Mouse (Mus musculus) CD4-positive helper T cell, adult 2 months (primary cell): ENCODE results near the gene Unk.
A peak's percentile ranks its signal among the peaks of the same experiment; 100 is the strongest.

Experiments
- DNase-seq: peaks from one replicate; pipeline ENCODE4 v3.0.0-alpha.2; 2012; ENCODE audit warnings: low read depth, missing footprints, low spot score

The Unk gene

GRCm38 (mm10) chr11:116061641-116062415, 31.7 kb downstream of the Unk start:
- no peak for DNase-seq

GRCm38 (mm10) chr11:116062521-116062920, 32.4 kb downstream of the Unk start:
- no peak for DNase-seq

- DNase-seq = no peak
Observed at GRCm38 (mm10) chr11:116063562-116063961, 33.4 kb downstream of the Unk start.

GRCm38 (mm10) chr11:116064187-116064867, 34.2 kb downstream of the Unk start:
- DNase-seq = no peak

- DNase-seq = no peak
Observed at GRCm38 (mm10) chr11:116065345-116065744, 35.2 kb downstream of the Unk start.

- peak; percentile 72 for DNase-seq
Observed at GRCm38 (mm10) chr11:116071510-116071909, 41.4 kb downstream of the Unk start.

GRCm38 (mm10) chr11:116072608-116073007, 42.5 kb downstream of the Unk start:
- no peak for DNase-seq

GRCm38 (mm10) chr11:116074436-116074991, 44.4 kb downstream of the Unk start:
- no peak for DNase-seq

GRCm38 (mm10) chr11:116075539-116076265, 45.6 kb downstream of the Unk start:
- no peak for DNase-seq

GRCm38 (mm10) chr11:116076266-116076540, 46.1 kb downstream of the Unk start:
- peak; percentile 34 for DNase-seq

GRCm38 (mm10) chr11:116076836-116077235, 46.7 kb downstream of the Unk start:
- DNase-seq = peak; percentile 66

GRCm38 (mm10) chr11:116077446-116078204, 47.5 kb downstream of the Unk start, which contains the start of gene Unc13d:
Gene Unc13d (minus strand): TSS chr11:116077961.
- DNase-seq = peak; percentile 76

- peak; percentile 89 for DNase-seq
Observed at GRCm38 (mm10) chr11:116078221-116078620, 48.1 kb downstream of the Unk start.

- DNase-seq = no peak
Observed at GRCm38 (mm10) chr11:116078676-116079320, 48.7 kb downstream of the Unk start.

- DNase-seq = no peak
Observed at GRCm38 (mm10) chr11:116079511-116079910, 49.4 kb downstream of the Unk start.

- peak; percentile 77 for DNase-seq
Observed at GRCm38 (mm10) chr11:116081081-116081480, 51.0 kb downstream of the Unk start.

- no peak for DNase-seq
Observed at GRCm38 (mm10) chr11:116083096-116083672, 53.1 kb downstream of the Unk start.

- DNase-seq = no peak
Observed at GRCm38 (mm10) chr11:116084166-116084565, 54.0 kb downstream of the Unk start.

GRCm38 (mm10) chr11:116086258-116087193, 56.4 kb downstream of the Unk start, which contains the start of gene Wbp2:
Gene Wbp2 (minus strand): TSS chr11:116086995.
- DNase-seq = peak; percentile 99
